Comparison of ENCODE assay signal across 24 mouse cellular contexts in genomic region chr2:127461351-127461750, GRCm38 (mm10). TPM values are rescaled to one million over a fixed set of nuclear protein-coding genes. Genes with fewer than 3 reads are reported as not detected.
"Had no signal": no experiment of that assay in that cellular context is flagged by ENCODE, and none has a peak within 500 bp of the region (broad histone marks: within the 10 kb centered on the region; RNA-seq: fewer than 3 reads in every experiment).

No protein-coding gene starts in this region.

- H3K9me3 ChIP-seq: liver, embryonic 15.5 days; lung, embryonic 15.5 days; megakaryocyte, embryonic 14.5 days; midbrain, embryonic 13.5 days; midbrain, embryonic 15.5 days; neural tube, embryonic 13.5 days; neural tube, embryonic 15.5 days had no signal

- ATAC-seq: liver, postnatal 0 days; midbrain, embryonic 13.5 days; midbrain, embryonic 15.5 days had no signal

- H3K4me3 ChIP-seq: liver, embryonic 15.5 days; lung, embryonic 15.5 days; megakaryocyte, embryonic 14.5 days; midbrain, embryonic 13.5 days; midbrain, embryonic 15.5 days; neural tube, embryonic 13.5 days; neural tube, embryonic 15.5 days had no signal

- H3K4me2 ChIP-seq: liver, embryonic 15.5 days; lung, embryonic 15.5 days; midbrain, embryonic 11.5 days; midbrain, embryonic 13.5 days; midbrain, embryonic 15.5 days; neural tube, embryonic 13.5 days; neural tube, embryonic 15.5 days had no signal

- H3K36me3 ChIP-seq: liver, embryonic 15.5 days; lung, embryonic 15.5 days; midbrain, embryonic 13.5 days; midbrain, embryonic 15.5 days; neural tube, embryonic 13.5 days; neural tube, embryonic 15.5 days had no signal

- H3K4me1 ChIP-seq: liver, embryonic 15.5 days; lung, embryonic 15.5 days; midbrain, embryonic 13.5 days; midbrain, embryonic 15.5 days; neural tube, embryonic 13.5 days; neural tube, embryonic 15.5 days had no signal

- H3K9ac ChIP-seq: liver, embryonic 15.5 days; liver, postnatal 0 days; lung, embryonic 15.5 days; midbrain, embryonic 13.5 days; midbrain, embryonic 15.5 days; neural tube, embryonic 13.5 days; neural tube, embryonic 15.5 days had no signal

- H3K27me3 ChIP-seq: lung, embryonic 15.5 days; midbrain, embryonic 13.5 days; midbrain, embryonic 15.5 days; neural tube, embryonic 13.5 days; neural tube, embryonic 15.5 days had no signal

- H3K27ac ChIP-seq: liver, embryonic 15.5 days; lung, embryonic 15.5 days; macrophage; midbrain, embryonic 13.5 days; midbrain, embryonic 15.5 days; neural tube, embryonic 13.5 days; neural tube, embryonic 15.5 days had no signal

- DNase-seq: liver, postnatal 0 days; lung, adult 2 months; lung, postnatal 10 days; lung, postnatal 36 days; retina, postnatal 1 day; right cerebral cortex, adult 18-20 months; right cerebral cortex, postnatal 25 days; right cerebral cortex, postnatal 4 days; spleen, adult 18-20 months; thymus, adult 18-20 months; thymus, postnatal 14 days; thymus, postnatal 36 days had no signal

RNA-seq across cellular contexts. Expression of gene Gpat2, which starts 36.4 kb away (rescaled TPM):
- total RNA-seq: monocyte, adult 5-6 weeks had no signal
- polyA plus RNA-seq: macrophage; neural tube, embryonic 11.5 days; stomach, embryonic 14.5 days had no signal
